Mouse (Mus musculus): ENCODE results near the gene Mia3. TPM values are rescaled to one million over a fixed set of nuclear protein-coding genes. Genes with fewer than 3 reads are reported as not detected.

Gene Mia3
- total and polyA plus RNA-seq, 3 experiments: 51.2 to 95.3 (median 80.9) TPM

- H3K4me1 ChIP-seq (ENCODE audit: control insufficient read depth in 1 of 2, insufficient read depth in 2 of 2): peaks cover 0 to 22% of the 10 kb centered on the region in 2 experiments; a peak in 2 of 4 replicates
- dilution Hi-C loops (cut with MboI; ENCODE audit: extremely low pct_ligation_motif_present, extremely low pct_unique_long_range_greater_than_20kb, low sequenced_read_pairs): no loop called here
- no peaks in the 10 kb centered on the region for H3K27me3 ChIP-seq (replicated peaks)
- in situ Hi-C loops (cut with MboI; ENCODE audit: low pct_ligation_motif_present, low pct_unique_long_range_greater_than_20kb, low sequenced_read_pairs): no loop called here
- H3K4me2 ChIP-seq (ENCODE audit: insufficient read depth, low read depth, poor library complexity, severe bottlenecking): no peak overlapping the region
- H3K9me3 ChIP-seq (replicated peaks; ENCODE audit: low read length): no peaks in the 10 kb centered on the region
- TF ChIP-seq CTCF (conservative IDR thresholded peaks at IDR 0.05 in 1 of 2, IDR thresholded peaks at IDR 0.05 in 1 of 2; ENCODE audit: low read depth in 2 of 2, low read length in 2 of 2) (peak; percentile 45 to 74; a peak in 3 of 4 replicates), ZNF384 (IDR thresholded peaks at IDR 0.05; ENCODE audit: low read depth, low read length) (no peak), SMC3 (IDR thresholded peaks at IDR 0.05; ENCODE audit: low read depth, low read length) (peak; percentile 58), RAD21 (IDR thresholded peaks at IDR 0.05; ENCODE audit: low read depth, low read length) (peak; percentile 54), MEF2A (IDR thresholded peaks at IDR 0.05; ENCODE audit: borderline replicate concordance, low read depth, low read length) (no peak)
- H3K36me3 ChIP-seq (replicated peaks in 1 of 2; ENCODE audit: control insufficient read depth in 1 of 2, insufficient read depth in 1 of 2, low read length in 1 of 2): peaks cover 39 to 77% of the 10 kb centered on the region in 2 experiments
- peak; percentile 87 for DNase-seq (ENCODE audit: extremely low read depth)
- peaks cover 14% of the 10 kb centered on the region for H3K79me2 ChIP-seq (replicated peaks; ENCODE audit: control insufficient read depth, extremely low read depth, insufficient read depth, poor library complexity, severe bottlenecking)
- H3K9ac ChIP-seq (ENCODE audit: insufficient read depth, low read depth): no peak overlapping the region
- H3K4me3 ChIP-seq (replicated peaks in 1 of 3; ENCODE audit: low read depth in 2 of 3, low read length in 2 of 3, poor library complexity in 1 of 3): no peak overlapping the region
- H3K27ac ChIP-seq (ENCODE audit: insufficient read depth, low read depth): no peak overlapping the region
Observed at GRCm38 (mm10) chr1:183349840-183350239, 19.5 kb downstream of the Mia3 start.

GRCm38 (mm10) chr1:183345817-183346195 lies 23.5 kb downstream of the Mia3 start:
- Histone ChIP-seq H3K27me3 (replicated peaks) (no peaks in the 10 kb centered on the region), H3K9ac (ENCODE audit: insufficient read depth, low read depth) (peak overlapping the region; percentile 65), H3K36me3 (replicated peaks in 1 of 2; ENCODE audit: control insufficient read depth in 1 of 2, insufficient read depth in 1 of 2, low read length in 1 of 2) (peaks cover 32 to 59% of the 10 kb centered on the region in 2 experiments), H3K27ac (ENCODE audit: insufficient read depth, low read depth) (peak overlapping the region; percentile 26; the same call in 1 of the 2 replicates), H3K9me3 (replicated peaks; ENCODE audit: low read length) (no peaks in the 10 kb centered on the region), H3K4me2 (ENCODE audit: insufficient read depth, low read depth, poor library complexity, severe bottlenecking) (peak overlapping the region; percentile 76), H3K79me2 (replicated peaks; ENCODE audit: control insufficient read depth, extremely low read depth, insufficient read depth, poor library complexity, severe bottlenecking) (peaks cover 16% of the 10 kb centered on the region), H3K4me1 (ENCODE audit: control insufficient read depth in 1 of 2, insufficient read depth in 2 of 2) (peaks cover 7 to 22% of the 10 kb centered on the region in 2 experiments; a peak in 3 of 4 replicates), H3K4me3 (replicated peaks in 1 of 3; ENCODE audit: low read depth in 2 of 3, low read length in 2 of 3, poor library complexity in 1 of 3) (peak overlapping the region; percentile 90 to 97 (median 95))
- TF ChIP-seq JUN (IDR thresholded peaks at IDR 0.05; ENCODE audit: insufficient read depth, low read depth, low read length): no peak
- TF ChIP-seq CHD2 (IDR thresholded peaks at IDR 0.05; ENCODE audit: low read length): no peak
- TF ChIP-seq RCOR1 (conservative IDR thresholded peaks at IDR 0.05; ENCODE audit: low read depth, low read length): no peak
- 0 out of 2 replicates have a peak, but pooled peaks have one; percentile 1 for TF ChIP-seq TCF12 (IDR thresholded peaks at IDR 0.05; ENCODE audit: low read depth, low read length)
- no peak for TF ChIP-seq HCFC1 (IDR thresholded peaks at IDR 0.05; ENCODE audit: low read depth, low read length)
- TF ChIP-seq ZC3H11A (IDR thresholded peaks at IDR 0.05; ENCODE audit: low read depth, low read length): no peak
- TF ChIP-seq SIN3A (IDR thresholded peaks at IDR 0.05; ENCODE audit: low read length): no peak
- no peak for TF ChIP-seq MAFK (IDR thresholded peaks at IDR 0.05; ENCODE audit: insufficient replicate concordance, low read length)
- no peak for TF ChIP-seq BHLHE40 (IDR thresholded peaks at IDR 0.05; ENCODE audit: low read depth, low read length)
- TF ChIP-seq ETS1 (conservative IDR thresholded peaks at IDR 0.05; ENCODE audit: low read depth, low read length): no peak
- 0 out of 2 replicates have a peak, but pooled peaks have one; percentile 3 for TF ChIP-seq NELFE (IDR thresholded peaks at IDR 0.05; ENCODE audit: low read depth, low read length)
- in situ Hi-C loops (cut with MboI; ENCODE audit: low pct_ligation_motif_present, low pct_unique_long_range_greater_than_20kb, low sequenced_read_pairs): no loop called here
- dilution Hi-C loops (cut with MboI; ENCODE audit: extremely low pct_ligation_motif_present, extremely low pct_unique_long_range_greater_than_20kb, low sequenced_read_pairs): no loop called here
- no peak for DNase-seq (ENCODE audit: extremely low read depth)

Measured in CH12.LX (cell line).